Mouse (Mus musculus) adrenal gland, postnatal 14 days (tissue): ENCODE results near the gene Scrn1. TPM values are rescaled to one million over a fixed set of nuclear protein-coding genes. Genes with fewer than 3 reads are reported as not detected.

ENCODE experiments used
- DNase-seq: peaks from one replicate; pipeline ENCODE4 v3.0.0; 2021; ENCODE audit warnings: mixed read lengths
- total RNA-seq: library from RNA; stranded (reverse); gene quantifications from 2 replicates; pipeline ENCODE4 v1.2.3, GENCODE M21; 2021

The Scrn1 gene
- total RNA-seq, 1 experiment from 2014 or later: 24.8 TPM

DNA sequence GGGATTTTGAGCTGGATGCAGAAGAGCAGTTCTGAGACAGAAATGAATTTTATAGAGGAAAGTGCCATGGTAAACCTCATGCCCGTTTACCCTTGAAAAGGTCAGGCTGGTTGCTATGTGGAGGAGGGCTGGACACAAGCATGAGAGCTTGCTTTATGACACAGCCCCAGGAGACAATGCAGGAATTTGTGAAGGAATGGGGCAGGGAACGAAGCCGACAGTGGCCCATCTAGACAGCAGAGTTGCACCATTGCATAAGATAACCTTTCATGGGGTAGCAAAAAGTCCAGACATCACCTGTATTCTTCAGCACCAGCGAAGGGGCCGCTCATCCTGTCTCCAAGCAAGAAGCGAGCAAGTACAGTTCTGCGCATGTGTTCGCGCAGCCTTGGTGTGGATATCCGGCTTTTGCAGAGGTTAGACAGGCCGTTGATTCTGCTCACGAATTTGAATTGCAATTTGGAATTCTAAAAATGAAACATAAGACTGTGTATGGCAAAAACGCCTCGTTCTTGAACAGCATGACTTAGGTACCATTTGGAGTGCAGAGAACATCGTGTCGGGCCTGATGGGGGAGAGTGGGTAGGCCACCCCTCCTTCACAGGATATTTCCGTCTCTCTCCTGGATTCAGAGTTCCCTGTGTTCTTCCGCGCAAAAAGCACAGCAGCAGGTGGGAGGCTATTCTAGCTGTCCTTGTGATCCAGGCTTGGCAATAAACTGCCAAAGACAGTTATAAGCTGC lies 90.2 kb downstream of the Scrn1 start:
- DNase-seq: no peak

DNA sequence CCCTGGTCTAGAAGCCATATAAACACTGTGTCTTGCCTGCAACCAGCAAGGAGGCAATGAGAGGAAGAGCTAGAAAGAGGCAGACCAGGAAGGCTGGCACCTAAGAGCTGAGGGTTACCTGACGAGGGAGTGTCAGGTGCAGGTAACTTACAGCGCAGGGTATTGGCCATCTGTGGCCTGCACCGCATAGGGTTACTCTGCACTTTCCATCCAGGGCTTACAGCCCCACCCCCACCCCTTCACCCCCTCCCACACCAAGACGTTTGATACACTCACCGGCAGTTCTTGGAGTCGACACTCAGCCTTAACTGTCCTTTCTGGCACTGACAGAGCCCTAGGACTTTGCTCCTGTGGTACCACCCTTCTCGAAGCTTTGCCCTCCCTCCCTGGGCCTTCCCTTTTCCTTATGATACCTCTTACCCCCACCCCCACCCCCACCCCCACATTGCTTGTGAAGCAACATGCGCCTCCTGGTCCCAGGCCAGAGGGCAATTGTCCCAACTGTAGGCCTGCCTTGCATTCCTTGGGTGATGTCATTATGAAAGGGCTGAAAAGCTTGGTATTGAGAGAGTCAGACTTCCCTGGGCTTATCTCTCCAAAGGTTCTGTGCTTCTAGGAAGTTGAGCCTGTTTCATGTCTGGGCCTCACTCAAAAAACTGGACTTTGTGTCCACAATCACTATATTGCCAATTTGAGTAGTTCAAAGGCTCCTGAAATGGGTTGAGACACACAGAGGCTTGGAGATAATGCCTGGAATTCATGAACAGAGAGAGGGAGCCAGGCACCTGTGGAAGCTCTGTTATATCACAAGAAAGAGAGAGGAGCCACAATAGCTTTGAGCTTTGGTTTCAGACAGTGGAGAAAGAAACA lies 93.2 kb downstream of the Scrn1 start:
- DNase-seq: peak; percentile 41

DNA sequence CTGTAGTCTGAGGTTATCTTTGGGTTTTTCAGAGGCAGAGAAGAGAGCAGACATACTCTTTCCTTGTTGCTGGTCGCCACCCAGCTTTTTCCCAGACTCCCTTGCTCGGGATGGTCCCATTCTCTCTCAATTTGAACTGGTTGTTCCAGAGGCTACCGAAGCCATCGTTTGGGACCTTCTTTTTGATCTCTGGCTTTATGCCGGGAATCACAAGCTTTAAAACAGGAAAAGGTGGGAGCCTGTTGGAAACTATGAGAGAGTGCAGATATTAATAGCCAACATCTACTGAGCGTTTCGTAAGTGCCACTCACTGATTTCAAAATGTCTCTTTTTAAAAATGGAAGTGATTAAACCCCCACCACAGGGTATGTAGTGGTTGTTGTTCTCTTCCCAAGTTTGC lies 94.4 kb downstream of the Scrn1 start:
- no peak for DNase-seq

DNA sequence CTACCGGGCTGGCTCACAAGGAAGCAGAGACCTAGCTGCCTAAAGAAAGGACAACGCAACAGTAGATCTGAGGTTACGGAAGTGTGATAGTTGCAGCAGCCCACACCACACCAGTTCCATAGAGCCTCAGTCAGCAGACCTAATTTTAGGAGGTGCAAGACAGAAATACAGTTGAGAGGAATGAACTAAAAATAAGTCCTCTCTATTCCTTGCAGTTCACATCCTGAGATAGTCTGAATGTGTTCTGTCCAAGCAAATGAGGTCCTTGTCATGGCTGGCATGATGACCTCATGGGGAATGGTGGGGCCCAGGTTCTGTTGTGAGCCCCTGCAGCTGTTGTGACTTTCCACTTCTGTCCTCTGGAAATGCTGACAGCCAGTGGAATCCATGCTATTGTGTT lies 98.9 kb downstream of the Scrn1 start:
- no peak for DNase-seq

DNA sequence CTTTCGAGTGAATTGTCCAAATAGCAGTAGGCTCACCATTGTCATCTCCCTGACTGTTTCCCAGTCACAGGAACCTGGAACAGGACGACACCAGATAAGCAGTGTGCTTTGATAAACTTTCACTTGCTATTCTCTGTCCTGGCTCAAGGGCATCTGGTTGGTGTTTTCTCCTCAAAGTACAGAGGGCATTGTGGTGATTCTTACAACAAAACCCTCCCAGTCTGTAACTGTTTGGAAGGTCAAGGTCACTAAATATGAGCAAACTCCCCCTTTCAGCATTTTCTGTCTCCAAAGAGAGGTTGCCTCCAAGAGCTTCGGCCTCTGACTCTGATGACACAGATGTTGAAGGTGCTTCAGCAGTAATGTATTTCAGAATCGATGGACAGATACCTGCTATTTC lies 101.4 kb downstream of the Scrn1 start:
- no peak for DNase-seq

DNA sequence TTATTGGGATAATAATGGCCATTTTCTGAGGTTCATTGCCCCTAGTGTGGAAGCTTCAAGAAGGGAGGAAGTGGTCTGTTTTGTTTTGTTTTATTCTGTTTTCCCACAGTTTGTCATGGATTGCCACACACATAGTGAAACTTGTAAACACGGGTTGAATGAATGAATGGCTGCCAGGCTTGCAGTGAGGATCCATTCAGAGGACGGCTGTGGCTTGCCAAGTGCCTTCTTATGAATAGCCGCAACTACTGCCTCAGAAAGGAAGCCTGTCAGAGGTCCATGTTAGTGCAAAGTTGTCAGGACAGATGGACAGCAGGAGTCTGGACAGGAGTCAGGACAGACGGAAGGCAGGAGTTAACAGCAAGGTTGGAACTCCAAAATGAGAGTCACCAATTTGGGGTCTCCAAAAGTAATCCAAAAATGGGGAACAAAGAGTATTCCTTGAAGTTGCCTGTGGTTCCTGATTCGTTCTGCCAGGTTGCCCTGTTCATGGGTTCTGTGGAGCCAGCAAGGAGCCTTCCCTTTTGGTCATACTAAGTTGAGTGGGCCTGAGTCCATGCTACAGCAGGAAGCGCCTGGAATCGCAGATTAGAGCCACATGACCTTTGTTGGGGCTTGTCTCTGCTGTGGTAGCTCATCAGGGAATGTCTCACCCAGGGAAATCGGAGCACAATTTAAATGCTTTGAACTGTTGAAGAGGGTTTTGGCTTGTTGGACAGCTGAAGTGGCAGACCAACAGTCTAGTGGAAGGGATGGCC lies 102.4 kb downstream of the Scrn1 start:
- peak; percentile 29 for DNase-seq

DNA sequence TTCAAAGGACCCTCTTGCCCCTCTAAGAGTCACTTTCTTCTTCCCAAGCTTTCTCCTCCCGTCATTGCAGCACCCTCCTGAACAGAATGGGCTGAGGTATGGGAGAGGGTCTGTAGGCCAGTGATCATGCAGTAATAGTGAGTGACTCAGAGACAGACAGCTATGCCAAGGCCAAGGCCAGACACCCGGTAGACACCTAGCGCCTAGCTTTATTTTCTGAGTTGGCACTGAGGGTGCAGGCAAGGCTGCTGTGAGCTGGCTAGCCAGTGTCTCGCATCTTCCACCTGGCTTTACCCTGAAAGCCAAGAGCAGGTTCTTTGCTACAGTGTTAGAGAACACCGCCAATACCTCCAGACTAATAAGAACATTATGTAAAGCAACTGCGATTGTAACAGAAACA lies 103.5 kb downstream of the Scrn1 start:
- peak; percentile 49 for DNase-seq

- peak; percentile 62 for DNase-seq
These were observed 105.2 kb downstream of the Scrn1 start for GRCm38 (mm10) chr6:54460915-54461671.

- DNase-seq: no peak
These were observed 105.9 kb downstream of the Scrn1 start for GRCm38 (mm10) chr6:54460172-54460914.

- peak; percentile 21 for DNase-seq
These were observed 106.6 kb downstream of the Scrn1 start for GRCm38 (mm10) chr6:54459661-54460060.

Other genes starting within 250 kb of the Scrn1 start
- 3.9 and 4.6 TPM in 2 replicates for gene Prr15, start 240.7 kb downstream of the Scrn1 start, total RNA-seq
- gene Wipf3, start 136.9 kb downstream of the Scrn1 start, total RNA-seq: 5.0 and 6.6 TPM in 2 replicates
- gene Plekha8, start 28.6 kb upstream of the Scrn1 start, total RNA-seq: 16.3 and 16.9 TPM in 2 replicates
- 17.9 and 20.1 TPM in 2 replicates for gene Fkbp14, start 30.8 kb upstream of the Scrn1 start, total RNA-seq
- 15.1 and 19.1 TPM in 2 replicates for gene Mturn, start 115.1 kb upstream of the Scrn1 start, total RNA-seq